Mouse (Mus musculus): ENCODE data around the gene Klk1b1.

- TF ChIP-seq CTCF (IDR thresholded peaks at IDR 0.05; ENCODE audit: control insufficient read depth, insufficient read depth, insufficient read length) (no peak), MAX (IDR thresholded peaks at IDR 0.05) (no peak), USF1 (IDR thresholded peaks at IDR 0.05; ENCODE audit: low read depth) (no peak), CEBPB (IDR thresholded peaks at IDR 0.05; ENCODE audit: low read depth) (no peak), MYOD1 (IDR thresholded peaks at IDR 0.05; ENCODE audit: control insufficient read depth, insufficient read length, low read depth) (no peak), MYOG (IDR thresholded peaks at IDR 0.05; ENCODE audit: control insufficient read depth, extremely low read depth, insufficient read length) (no peak)
Measured at GRCm38 (mm10) chr7:43934747-43935146, 31.8 kb upstream of the Klk1b1 start.

All from C2C12 (cell line).